Mouse (Mus musculus) kidney, embryonic 15.5 days (tissue): ENCODE measurements around the gene Olfr1062. TPM values are rescaled to one million over a fixed set of nuclear protein-coding genes. Genes with fewer than 3 reads are reported as not detected.

Experiments
- polyA plus RNA-seq: library from polyadenylated mRNA; unstranded; fragments of >200 nt; fragmentation: Nextera tagmentation; extraction: Ambion mirVana; gene quantifications from 2 replicates; pipeline ENCODE4 v1.2.1, GENCODE M21; 2015

Olfr1062 gene
- polyA plus RNA-seq, 1 experiment from 2014 or later, result not detected

Other genes starting within 250 kb of the Olfr1062 start
- not detected in 2 replicates for gene Olfr1044, start 248.9 kb downstream of the Olfr1062 start, polyA plus RNA-seq
- not detected in 2 replicates for gene Olfr52, start 241.1 kb downstream of the Olfr1062 start, polyA plus RNA-seq
- not detected in 2 replicates for gene Olfr1045, start 223.7 kb downstream of the Olfr1062 start, polyA plus RNA-seq
- not detected in 2 replicates for gene Olfr1046, start 207.4 kb downstream of the Olfr1062 start, polyA plus RNA-seq
- not detected in 2 replicates for gene Olfr1047, start 195.3 kb downstream of the Olfr1062 start, polyA plus RNA-seq
- not detected in 2 replicates for gene Olfr1048, start 186.5 kb downstream of the Olfr1062 start, polyA plus RNA-seq
- gene Olfr1049, start 168.4 kb downstream of the Olfr1062 start, polyA plus RNA-seq, result not detected in 2 replicates
- gene Olfr1051, start 147.7 kb downstream of the Olfr1062 start, polyA plus RNA-seq, result not detected in 2 replicates
- gene Olfr1052, start 134.3 kb downstream of the Olfr1062 start, polyA plus RNA-seq, result not detected in 2 replicates
- gene Olfr1053, start 111.5 kb downstream of the Olfr1062 start, polyA plus RNA-seq, result not detected in 2 replicates
- gene Olfr1054, start 91.3 kb downstream of the Olfr1062 start, polyA plus RNA-seq, result not detected in 2 replicates
- not detected in 2 replicates for gene Olfr1055, start 76.5 kb downstream of the Olfr1062 start, polyA plus RNA-seq
- gene Olfr1056, start 64.3 kb downstream of the Olfr1062 start, polyA plus RNA-seq, result not detected in 2 replicates
- gene Olfr1057, start 48.4 kb downstream of the Olfr1062 start, polyA plus RNA-seq, result not detected in 2 replicates
- not detected in 2 replicates for gene Olfr1058, start 38.2 kb downstream of the Olfr1062 start, polyA plus RNA-seq
- gene Olfr1061, start 12.7 kb downstream of the Olfr1062 start, polyA plus RNA-seq, result not detected in 2 replicates
- not detected in 2 replicates for gene Olfr1065, start 23.8 kb upstream of the Olfr1062 start, polyA plus RNA-seq
- gene Olfr1066, start 29.5 kb upstream of the Olfr1062 start, polyA plus RNA-seq, result not detected in 2 replicates
- gene Olfr228, start 60.6 kb upstream of the Olfr1062 start, polyA plus RNA-seq, result not detected in 2 replicates
- gene Olfr1076, start 81.7 kb upstream of the Olfr1062 start, polyA plus RNA-seq, result not detected in 2 replicates
- gene Olfr1079, start 115.7 kb upstream of the Olfr1062 start, polyA plus RNA-seq, result not detected in 2 replicates
- not detected in 2 replicates for gene Olfr1080, start 131.5 kb upstream of the Olfr1062 start, polyA plus RNA-seq
- not detected in 2 replicates for gene Olfr1082, start 172.2 kb upstream of the Olfr1062 start, polyA plus RNA-seq
- not detected in 2 replicates for gene Olfr1084, start 213.0 kb upstream of the Olfr1062 start, polyA plus RNA-seq
- gene Olfr1085, start 235.3 kb upstream of the Olfr1062 start, polyA plus RNA-seq, result not detected in 2 replicates